Mouse (Mus musculus): Measurements from ENCODE around the gene Abhd16b. TPM values are rescaled to one million over a fixed set of nuclear protein-coding genes. Genes with fewer than 3 reads are reported as not detected.
A peak's percentile ranks its signal among the peaks of the same experiment; 100 is the strongest.

Gene Abhd16b
- polyA plus RNA-seq, 1 experiment from 2014 or later, result 0.11 TPM

GRCm38 (mm10) chr2:181522811-181523210, 29.8 kb downstream of the Abhd16b start:
- Histone ChIP-seq H3K4me3 (0 out of 2 replicates have a peak overlapping the region, but pooled peaks have one; percentile 4), H3K27me3 (replicated peaks; ENCODE audit: low read depth, poor library complexity, severe bottlenecking) (no peaks in the 10 kb centered on the region), H3K27ac (replicated peaks) (no peak overlapping the region), H3K9me3 (no peaks in the 10 kb centered on the region), H3K36me3 (replicated peaks) (peaks cover 28% of the 10 kb centered on the region), H3K4me1 (peaks cover 22% of the 10 kb centered on the region)
- DNase-seq (ENCODE audit: low spot score), result no peak
- WGBS, result 76% methylated on average over 5 of the region's 5 CpGs

DNA sequence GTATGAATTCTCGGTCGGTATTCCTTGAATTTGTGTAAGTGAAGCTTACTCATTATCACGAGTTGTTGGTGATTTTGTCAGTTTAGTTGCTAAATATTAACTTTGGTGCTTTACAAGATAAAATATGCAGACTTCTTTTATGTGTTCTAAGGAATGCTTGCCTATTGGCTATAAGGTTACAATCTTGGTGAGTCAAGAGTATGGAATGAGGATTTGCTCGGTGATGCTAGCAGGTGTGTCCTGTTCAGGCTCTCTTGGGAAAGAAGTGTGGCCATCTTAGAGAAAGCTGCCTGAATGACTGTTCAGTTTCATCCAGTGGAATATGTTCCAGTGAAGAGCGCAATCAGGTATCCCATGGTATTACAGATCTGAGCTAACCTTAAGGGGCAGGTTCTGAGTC, 32.5 kb downstream of the Abhd16b start:
- Histone ChIP-seq H3K27me3 (replicated peaks; ENCODE audit: low read depth, poor library complexity, severe bottlenecking) (no peaks in the 10 kb centered on the region), H3K36me3 (replicated peaks) (peaks cover 49% of the 10 kb centered on the region), H3K27ac (replicated peaks) (no peak overlapping the region), H3K4me3 (no peak overlapping the region), H3K4me1 (peaks cover 14% of the 10 kb centered on the region), H3K9me3 (0 out of 2 replicates have a peak, but pooled peaks cover under 1% of the 10 kb centered on the region)
- WGBS, result 91% methylated on average over 5 of the region's 5 CpGs
- DNase-seq (ENCODE audit: low spot score), result no peak

DNA sequence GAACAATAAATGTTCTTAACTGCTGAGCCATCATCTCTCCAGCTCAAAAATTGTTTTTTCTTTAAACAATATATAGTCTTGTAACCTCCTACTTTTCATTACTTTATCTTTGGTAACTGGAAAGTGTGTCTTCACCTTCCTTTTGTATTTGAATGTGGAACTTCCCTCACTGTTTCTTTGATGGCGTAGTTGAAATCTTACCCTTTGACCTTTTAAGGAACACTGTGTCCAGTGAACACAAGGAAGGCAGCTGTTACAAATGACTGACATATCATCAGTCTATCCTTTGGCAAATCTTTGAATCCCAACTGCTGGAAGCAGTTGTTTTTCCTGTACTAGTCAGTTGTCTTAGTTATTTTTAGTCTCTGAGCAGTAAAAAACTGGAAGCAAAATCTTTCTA, 36.1 kb downstream of the Abhd16b start:
- 89% methylated on average over 1 of the region's 1 CpGs for WGBS
- Histone ChIP-seq H3K4me1 (no peaks in the 10 kb centered on the region), H3K36me3 (replicated peaks) (peaks cover 59% of the 10 kb centered on the region), H3K9me3 (0 out of 2 replicates have a peak, but pooled peaks cover 3% of the 10 kb centered on the region), H3K27me3 (replicated peaks; ENCODE audit: low read depth, poor library complexity, severe bottlenecking) (no peaks in the 10 kb centered on the region), H3K4me3 (no peak overlapping the region), H3K27ac (replicated peaks) (no peak overlapping the region)
- no peak for DNase-seq (ENCODE audit: low spot score)

DNA sequence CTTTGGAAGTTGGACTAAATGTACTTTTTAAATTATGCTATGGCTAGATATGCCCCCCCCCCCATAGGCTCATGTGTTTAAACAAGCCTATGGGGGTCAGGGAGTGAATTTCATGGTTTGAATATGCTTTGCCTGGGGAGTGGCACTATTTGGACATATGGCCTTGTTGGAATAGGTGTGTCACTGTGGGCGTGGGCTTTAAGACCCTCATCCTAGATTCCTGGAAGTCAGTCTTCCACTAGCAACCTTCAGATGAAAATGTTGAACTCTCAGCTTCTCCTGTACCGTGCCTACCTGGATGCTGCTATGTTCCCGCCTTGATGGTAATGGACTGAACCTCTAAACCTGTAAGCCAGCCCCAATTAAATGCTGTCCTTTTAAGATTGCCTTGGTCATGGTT, 39.6 kb downstream of the Abhd16b start:
- H3K27ac ChIP-seq (replicated peaks), result no peak overlapping the region
- DNase-seq (ENCODE audit: low spot score), result no peak
- H3K9me3 ChIP-seq, result 0 out of 2 replicates have a peak, but pooled peaks cover 3% of the 10 kb centered on the region
- H3K4me1 ChIP-seq, result peaks cover 2% of the 10 kb centered on the region
- WGBS, result 95% methylated on average over 3 of the region's 3 CpGs
- H3K4me3 ChIP-seq, result no peak overlapping the region
- no peaks in the 10 kb centered on the region for H3K27me3 ChIP-seq (replicated peaks; ENCODE audit: low read depth, poor library complexity, severe bottlenecking)
- peaks cover 58% of the 10 kb centered on the region for H3K36me3 ChIP-seq (replicated peaks)

DNA sequence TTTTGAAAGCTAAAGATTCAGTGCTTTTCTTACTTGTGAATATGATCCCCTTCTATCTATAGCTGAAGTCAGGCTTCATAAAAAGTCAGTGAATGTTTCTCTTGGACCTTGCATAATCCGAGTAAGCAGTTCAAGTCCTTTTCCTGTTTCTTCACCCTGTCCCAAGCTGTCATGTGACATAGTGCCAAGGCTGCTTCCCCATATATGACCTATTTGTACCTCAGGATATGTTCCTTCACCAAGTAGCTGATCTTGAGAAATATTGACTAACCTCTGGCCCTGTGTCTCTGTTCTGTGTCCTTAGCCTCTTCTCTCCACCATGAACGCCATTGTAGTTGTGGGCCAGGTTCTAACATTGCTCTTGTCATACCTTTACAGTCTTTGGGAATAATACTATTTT, 43.4 kb downstream of the Abhd16b start:
- Histone ChIP-seq H3K27me3 (replicated peaks; ENCODE audit: low read depth, poor library complexity, severe bottlenecking) (no peaks in the 10 kb centered on the region), H3K36me3 (replicated peaks) (peaks cover 36% of the 10 kb centered on the region), H3K9me3 (no peaks in the 10 kb centered on the region), H3K4me1 (peaks cover 6% of the 10 kb centered on the region), H3K27ac (replicated peaks) (no peak overlapping the region), H3K4me3 (no peak overlapping the region)
- WGBS, result 91% methylated on average over 2 of the region's 2 CpGs
- DNase-seq (ENCODE audit: low spot score), result no peak

GRCm38 (mm10) chr2:181537444-181538047, 44.5 kb downstream of the Abhd16b start:
- Histone ChIP-seq H3K36me3 (replicated peaks) (peaks cover 30% of the 10 kb centered on the region), H3K27me3 (replicated peaks; ENCODE audit: low read depth, poor library complexity, severe bottlenecking) (no peaks in the 10 kb centered on the region), H3K9me3 (no peaks in the 10 kb centered on the region), H3K27ac (replicated peaks) (peak overlapping the region; percentile 45; the same call in 1 of the 2 replicates), H3K4me1 (peaks cover 6% of the 10 kb centered on the region), H3K4me3 (peak overlapping the region; percentile 1; the same call in 1 of the 2 replicates)
- WGBS, result 90% methylated on average over 2 of the region's 2 CpGs
- DNase-seq (ENCODE audit: low spot score), result no peak

- Histone ChIP-seq H3K36me3 (replicated peaks) (peaks cover 38% of the 10 kb centered on the region), H3K27me3 (replicated peaks; ENCODE audit: low read depth, poor library complexity, severe bottlenecking) (no peaks in the 10 kb centered on the region), H3K4me3 (no peak overlapping the region), H3K4me1 (peaks cover 6% of the 10 kb centered on the region), H3K9me3 (no peaks in the 10 kb centered on the region), H3K27ac (replicated peaks) (no peak overlapping the region)
- 93% methylated on average over 6 of the region's 6 CpGs for WGBS
- DNase-seq (ENCODE audit: low spot score), result no peak
Observed at GRCm38 (mm10) chr2:181541761-181542380, 48.9 kb downstream of the Abhd16b start.

Other genes with a start within 250 kb of the Abhd16b start
- 18.7 and 20.2 TPM in 2 replicates for gene Gmeb2, start 205.2 kb upstream of the Abhd16b start, polyA plus RNA-seq (2016; fragmentation: Nextera tagmentation; extraction: Ambion mirVana)
- 47.9 and 53.7 TPM in 2 replicates for gene Stmn3, start 178.7 kb upstream of the Abhd16b start, polyA plus RNA-seq (2016; fragmentation: Nextera tagmentation; extraction: Ambion mirVana)
- gene Rtel1, start 173.5 kb upstream of the Abhd16b start, polyA plus RNA-seq (2016; fragmentation: Nextera tagmentation; extraction: Ambion mirVana), result 72.4 and 74.1 TPM in 2 replicates
- 46.9 and 51.8 TPM in 2 replicates for gene Zgpat, start 128.3 kb upstream of the Abhd16b start, polyA plus RNA-seq (2016; fragmentation: Nextera tagmentation; extraction: Ambion mirVana)
- gene Arfrp1, start 127.8 kb upstream of the Abhd16b start, polyA plus RNA-seq (2016; fragmentation: Nextera tagmentation; extraction: Ambion mirVana), result 74.0 and 74.4 TPM in 2 replicates
- gene Lime1, start 113.1 kb upstream of the Abhd16b start, polyA plus RNA-seq (2016; fragmentation: Nextera tagmentation; extraction: Ambion mirVana), result 25.7 and 30.7 TPM in 2 replicates
- gene Zbtb46, start 33.8 kb upstream of the Abhd16b start, polyA plus RNA-seq (2016; fragmentation: Nextera tagmentation; extraction: Ambion mirVana), result 16.4 and 20.1 TPM in 2 replicates
- 173 and 174 TPM in 2 replicates for gene Tpd52l2, start 3.9 kb downstream of the Abhd16b start, polyA plus RNA-seq (2016; fragmentation: Nextera tagmentation; extraction: Ambion mirVana)
- 93.3 and 93.4 TPM in 2 replicates for gene Dnajc5, start 27.3 kb downstream of the Abhd16b start, polyA plus RNA-seq (2016; fragmentation: Nextera tagmentation; extraction: Ambion mirVana)
- gene Uckl1, start 91.7 kb downstream of the Abhd16b start, polyA plus RNA-seq (2016; fragmentation: Nextera tagmentation; extraction: Ambion mirVana), result 41.1 and 41.3 TPM in 2 replicates
- 77.2 and 82.6 TPM in 2 replicates for gene Prpf6, start 98.7 kb downstream of the Abhd16b start, polyA plus RNA-seq (2016; fragmentation: Nextera tagmentation; extraction: Ambion mirVana)
- 56.0 and 59.1 TPM in 2 replicates for gene Zfp512b, start 99.6 kb downstream of the Abhd16b start, polyA plus RNA-seq (2016; fragmentation: Nextera tagmentation; extraction: Ambion mirVana)
- gene Samd10, start 106.0 kb downstream of the Abhd16b start, polyA plus RNA-seq (2016; fragmentation: Nextera tagmentation; extraction: Ambion mirVana), result 24.9 and 25.5 TPM in 2 replicates
- gene Gm29797, start 163.8 kb downstream of the Abhd16b start, polyA plus RNA-seq (2016; fragmentation: Nextera tagmentation; extraction: Ambion mirVana), result 0.28 TPM in 1 of 2 replicates, not detected in the other
- gene Sox18, start 178.4 kb downstream of the Abhd16b start, polyA plus RNA-seq (2016; fragmentation: Nextera tagmentation; extraction: Ambion mirVana), result 21.8 and 25.2 TPM in 2 replicates
- 18.3 and 18.8 TPM in 2 replicates for gene Tcea2, start 187.1 kb downstream of the Abhd16b start, polyA plus RNA-seq (2016; fragmentation: Nextera tagmentation; extraction: Ambion mirVana)
- gene Rgs19, start 200.8 kb downstream of the Abhd16b start, polyA plus RNA-seq (2016; fragmentation: Nextera tagmentation; extraction: Ambion mirVana), result 85.2 and 89.9 TPM in 2 replicates
- gene Lkaaear1, start 205.2 kb downstream of the Abhd16b start, polyA plus RNA-seq (2016; fragmentation: Nextera tagmentation; extraction: Ambion mirVana), result not detected in 2 replicates
- 2.6 and 3.1 TPM in 2 replicates for gene Oprl1, start 221.8 kb downstream of the Abhd16b start, polyA plus RNA-seq (2016; fragmentation: Nextera tagmentation; extraction: Ambion mirVana)

Data from embryonic facial prominence, embryonic 10.5 days (tissue).